Mouse (Mus musculus) forebrain, postnatal 0 days (tissue): ENCODE measurements around the gene Rab21. TPM values are rescaled to one million over a fixed set of nuclear protein-coding genes. Genes with fewer than 3 reads are reported as not detected.

Experiments
- ATAC-seq: fragments of 200-750 bp; cut with Nextera tagmentation; 2 replicates; pipeline ENCODE4 v1.8.0; 2017; ENCODE audit warnings: mild to moderate bottlenecking, moderate library complexity
- DNase-seq: peaks from one replicate; pipeline ENCODE4 v3.0.0-alpha.2; 2015
- H3K27ac ChIP-seq: fragments of 300-500 bp; sonication (generic); 2 replicates; pipeline ENCODE4 v1.5.1; 2014; ENCODE audit warnings: low read depth, mild to moderate bottlenecking, antibody characterized with exemption, low read length, moderate library complexity, mixed read lengths
- H3K27me3 ChIP-seq: fragments of 300-500 bp; sonication (generic); 2 replicates; pipeline ENCODE4 v1.6.1; 2014; ENCODE audit warnings: mild to moderate bottlenecking, low read length, mixed read lengths; ENCODE audit not compliant: insufficient read depth
- H3K36me3 ChIP-seq: fragments of 300-500 bp; sonication (generic); 2 replicates; pipeline ENCODE4 v1.6.1; 2014; ENCODE audit warnings: mild to moderate bottlenecking, moderate library complexity; ENCODE audit not compliant: insufficient read depth
- H3K4me1 ChIP-seq: fragments of 300-500 bp; sonication (generic); 2 replicates; pipeline ENCODE4 v1.6.1; 2014; ENCODE audit warnings: antibody characterized with exemption; ENCODE audit not compliant: insufficient read depth
- H3K4me2 ChIP-seq: fragments of 300-500 bp; sonication (generic); 2 replicates; pipeline ENCODE4 v1.6.1; 2014; ENCODE audit warnings: low read depth, mild to moderate bottlenecking, moderate library complexity
- H3K4me3 ChIP-seq: fragments of 300-500 bp; sonication (generic); 2 replicates; pipeline ENCODE4 v1.5.1; 2014; ENCODE audit warnings: low read depth, low read length, mixed read lengths
- H3K9ac ChIP-seq: fragments of 300-500 bp; sonication (generic); 2 replicates; pipeline ENCODE4 v1.6.1; 2014; ENCODE audit warnings: mild to moderate bottlenecking
- H3K9me3 ChIP-seq: fragments of 300-500 bp; sonication (generic); 2 replicates; pipeline ENCODE4 v1.6.1; 2016; ENCODE audit warnings: low read length
- CTCF ChIP-seq: sonication (generic); IDR thresholded peaks from 2 replicates; pipeline ENCODE4 v1.5.1; 2016; ENCODE audit warnings: antibody characterized with exemption, control low read depth, low read depth
- WGBS: fragments of 180-500 bp; shearing (Covaris S2); extraction: QIAGEN DNeasy Blood & Tissue Kit; methylation state at CpG from one replicate; pipeline ENCODE4 v1.1.7; 2014; 5-methylcytosine and 5-hydroxymethylcytosine counted together
- polyA plus RNA-seq: library from polyadenylated mRNA; unstranded; fragments of >200 nt; fragmentation: Nextera tagmentation; extraction: Ambion mirVana; gene quantifications from 2 replicates; pipeline ENCODE4 v1.2.1, GENCODE M21; 2015
- total RNA-seq: library from RNA; depleted of rRNA; stranded (reverse); fragments of >200 nt; gene quantifications from 2 replicates; pipeline ENCODE4 v1.2.3, GENCODE M21; 2014

Gene Rab21
- total and polyA plus RNA-seq, 2 experiments from 2014 or later = 14.8 to 34.7 TPM

DNA sequence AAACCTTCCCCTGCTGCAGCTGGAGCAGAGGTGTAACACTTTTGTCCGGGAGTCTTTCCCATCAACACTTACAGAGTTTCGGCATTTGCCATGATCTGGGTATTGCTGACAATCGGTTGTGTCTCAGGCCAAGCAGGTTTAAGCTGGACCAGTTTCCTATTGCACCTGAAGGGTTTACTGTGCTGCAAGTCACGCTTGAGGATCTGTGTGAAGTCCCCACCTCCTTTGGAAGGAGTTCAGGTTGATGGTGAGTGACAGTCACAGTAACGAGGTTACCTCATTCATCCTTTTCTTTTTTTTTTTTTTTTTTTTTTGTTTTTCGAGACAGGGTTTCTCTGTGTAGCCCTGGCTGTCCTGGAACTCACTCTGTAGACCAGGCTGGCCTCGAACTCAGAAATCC is 40.7 kb upstream of the Rab21 start:
- ATAC-seq (no peak), DNase-seq (no peak)
- TF ChIP-seq CTCF = no peak
- Histone ChIP-seq H3K27me3 (no peaks in the 10 kb centered on the region), H3K27ac (no peak overlapping the region), H3K36me3 (peaks cover 10% of the 10 kb centered on the region; the same call in 1 of the 2 replicates), H3K4me1 (peaks cover 6% of the 10 kb centered on the region), H3K4me3 (no peak overlapping the region), H3K9ac (no peak overlapping the region), H3K9me3 (no peaks in the 10 kb centered on the region), H3K4me2 (no peak overlapping the region)
- 86% methylated on average over 5 of the region's 7 CpGs for WGBS

DNA sequence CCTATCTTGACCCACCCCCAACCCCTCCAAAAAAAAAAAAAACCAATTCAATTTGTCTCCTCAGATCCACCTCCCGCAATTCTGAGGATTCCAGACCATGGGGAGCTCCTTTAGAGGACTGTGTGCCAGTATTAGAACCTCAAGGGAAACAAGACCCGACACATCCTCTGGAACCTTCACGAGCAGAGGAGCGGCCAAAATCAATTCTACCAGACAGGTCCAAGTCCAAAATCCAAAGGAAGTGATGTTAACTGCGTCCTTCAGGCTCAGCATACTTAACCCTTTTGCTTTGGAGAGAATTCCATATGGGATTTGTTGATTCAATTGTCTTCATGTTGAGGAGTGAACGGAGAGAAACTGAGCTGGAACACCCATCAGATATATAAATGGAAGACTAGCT is 39.6 kb upstream of the Rab21 start:
- H3K36me3 ChIP-seq = peaks cover 10% of the 10 kb centered on the region; the same call in 1 of the 2 replicates
- no peak for TF ChIP-seq CTCF
- WGBS = 88% methylated on average over 6 of the region's 6 CpGs
- no peak overlapping the region for H3K4me3 ChIP-seq
- no peak for DNase-seq
- no peaks in the 10 kb centered on the region for H3K27me3 ChIP-seq
- H3K4me1 ChIP-seq = no peaks in the 10 kb centered on the region
- no peak overlapping the region for H3K27ac ChIP-seq
- H3K9ac ChIP-seq = no peak overlapping the region
- no peak overlapping the region for H3K4me2 ChIP-seq
- no peak for ATAC-seq
- H3K9me3 ChIP-seq = no peaks in the 10 kb centered on the region

DNA sequence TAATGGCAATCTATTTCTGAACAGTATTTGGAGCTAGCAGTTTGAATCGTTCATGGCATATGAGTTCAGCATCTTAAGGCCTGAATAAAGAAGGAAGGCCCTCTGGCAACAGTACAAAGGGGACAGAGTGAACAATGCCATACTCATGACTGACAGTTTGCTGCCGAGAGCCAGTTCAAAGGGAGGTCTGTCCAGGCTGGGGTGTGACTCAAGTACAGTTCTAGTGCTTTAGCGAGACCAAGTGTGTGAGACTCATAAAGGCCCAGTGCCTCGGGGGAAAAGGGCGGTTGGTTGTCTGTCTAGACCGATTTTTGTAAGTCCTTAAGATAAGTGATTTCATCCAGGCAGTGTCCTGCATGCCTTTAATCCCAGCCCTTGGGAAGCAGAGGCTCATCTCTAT is 39.2 kb upstream of the Rab21 start:
- no peak overlapping the region for H3K4me2 ChIP-seq
- DNase-seq (no peak), ATAC-seq (no peak)
- H3K9ac ChIP-seq = no peak overlapping the region
- no peaks in the 10 kb centered on the region for H3K27me3 ChIP-seq
- no peaks in the 10 kb centered on the region for H3K9me3 ChIP-seq
- peaks cover 10% of the 10 kb centered on the region; the same call in 1 of the 2 replicates for H3K36me3 ChIP-seq
- H3K27ac ChIP-seq = no peak overlapping the region
- WGBS = 52% methylated on average over 6 of the region's 6 CpGs
- no peaks in the 10 kb centered on the region for H3K4me1 ChIP-seq
- TF ChIP-seq CTCF = no peak
- no peak overlapping the region for H3K4me3 ChIP-seq

DNA sequence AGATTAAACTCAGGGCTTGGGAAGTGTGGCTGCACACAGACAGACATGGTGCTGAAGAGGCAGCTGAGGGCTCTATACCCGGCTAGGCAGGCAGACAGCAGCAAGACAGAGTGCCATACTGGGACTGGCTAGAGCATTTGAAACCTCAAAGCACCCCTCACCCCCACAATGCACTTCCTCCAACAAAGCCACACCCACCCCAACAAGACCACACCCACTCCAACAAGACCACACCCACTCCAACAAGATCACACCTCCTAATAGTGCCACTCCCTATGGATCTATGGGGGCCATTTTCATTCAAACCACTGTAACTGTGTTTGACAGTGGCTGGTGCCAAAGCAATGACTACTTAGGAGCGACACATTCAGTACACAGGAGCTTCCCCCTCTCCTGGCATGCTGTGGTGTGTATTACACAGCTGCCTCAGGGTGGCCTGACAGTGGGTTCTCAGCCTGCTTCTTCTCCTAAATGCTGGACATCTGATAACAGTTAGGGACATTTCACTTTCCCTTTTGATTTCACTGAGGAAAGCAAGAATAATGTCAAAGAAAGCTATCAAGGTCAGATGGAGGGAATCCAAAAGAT is 35.5 kb upstream of the Rab21 start:
- Histone ChIP-seq H3K4me3 (no peak overlapping the region), H3K27me3 (no peaks in the 10 kb centered on the region), H3K9me3 (no peaks in the 10 kb centered on the region), H3K27ac (no peak overlapping the region), H3K4me2 (no peak overlapping the region), H3K36me3 (0 out of 2 replicates have a peak, but pooled peaks cover 6% of the 10 kb centered on the region), H3K4me1 (no peaks in the 10 kb centered on the region), H3K9ac (no peak overlapping the region)
- WGBS = 81% methylated on average over 2 of the region's 2 CpGs
- TF ChIP-seq CTCF = no peak
- ATAC-seq (no peak), DNase-seq (no peak)

DNA sequence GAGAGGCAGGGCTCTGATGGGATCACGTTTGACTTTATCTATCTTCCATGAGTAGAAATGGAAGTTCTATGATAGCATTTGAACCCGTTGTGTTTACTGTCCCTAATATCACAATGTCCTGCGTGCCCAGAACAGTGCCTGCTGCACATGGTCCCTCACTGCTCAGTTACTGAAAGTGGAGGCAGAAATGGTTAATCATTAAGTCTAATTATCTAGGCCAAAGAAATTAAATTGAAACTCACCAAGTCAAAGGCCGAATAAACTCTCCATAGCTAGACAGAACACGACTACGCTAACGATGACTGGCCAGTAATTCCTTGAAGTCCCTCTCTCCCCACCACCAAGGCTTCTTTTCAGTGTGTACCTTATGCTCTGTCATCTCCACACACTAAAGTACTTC is 34.1 kb upstream of the Rab21 start:
- H3K27ac ChIP-seq = no peak overlapping the region
- 76% methylated on average over 7 of the region's 7 CpGs for WGBS
- no peak for DNase-seq
- H3K9ac ChIP-seq = no peak overlapping the region
- ATAC-seq = no peak
- no peaks in the 10 kb centered on the region for H3K27me3 ChIP-seq
- H3K36me3 ChIP-seq = peaks cover 7% of the 10 kb centered on the region
- no peak for TF ChIP-seq CTCF
- H3K4me3 ChIP-seq = no peak overlapping the region
- no peaks in the 10 kb centered on the region for H3K4me1 ChIP-seq
- H3K9me3 ChIP-seq = no peaks in the 10 kb centered on the region
- H3K4me2 ChIP-seq = no peak overlapping the region

DNA sequence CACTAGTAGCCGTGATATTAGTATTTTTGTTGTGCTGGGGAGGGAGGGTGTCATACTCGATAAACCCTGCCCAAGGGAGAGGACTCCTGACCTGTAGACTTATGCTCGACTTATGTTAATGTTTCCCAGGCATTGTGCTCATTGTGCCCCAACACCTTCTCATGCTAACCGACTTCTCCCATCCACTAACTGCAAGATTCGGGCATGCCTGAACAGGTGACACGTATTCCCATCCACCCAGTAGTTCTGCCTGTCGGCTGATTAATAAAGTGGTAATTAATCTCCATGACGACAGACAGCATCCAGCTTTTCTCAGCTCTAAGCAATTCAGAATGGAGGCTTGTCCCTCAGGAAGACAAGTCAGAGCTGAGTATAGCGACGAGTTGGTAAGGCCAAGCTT is 33.6 kb upstream of the Rab21 start:
- Histone ChIP-seq H3K4me1 (no peaks in the 10 kb centered on the region), H3K9ac (no peak overlapping the region), H3K36me3 (peaks cover 8% of the 10 kb centered on the region), H3K27ac (peak overlapping the region; percentile 57), H3K4me3 (no peak overlapping the region), H3K27me3 (no peaks in the 10 kb centered on the region), H3K4me2 (no peak overlapping the region), H3K9me3 (no peaks in the 10 kb centered on the region)
- WGBS = 49% methylated on average over 10 of the region's 10 CpGs
- ATAC-seq (peak; percentile 95), DNase-seq (peak; percentile 29)
- no peak for TF ChIP-seq CTCF

DNA sequence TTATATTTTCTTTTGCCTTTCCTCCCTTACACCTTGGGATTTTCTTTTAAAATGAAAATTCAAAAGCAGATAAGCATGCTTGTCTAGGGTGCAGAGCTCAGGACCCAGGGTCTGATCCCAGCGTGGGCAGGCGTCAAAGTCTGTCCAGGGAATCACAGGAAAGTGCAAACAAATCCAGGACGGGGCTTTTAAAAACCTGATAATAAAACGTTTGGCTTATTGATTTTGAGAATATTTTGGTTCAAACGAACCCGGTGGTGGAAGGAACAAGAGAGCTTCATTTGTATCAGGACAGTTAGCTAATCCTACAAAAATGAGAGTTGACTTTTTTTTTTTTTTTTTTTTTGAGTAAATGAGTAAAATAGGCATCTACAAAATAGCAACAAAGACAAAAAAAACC is 32.7 kb upstream of the Rab21 start:
- Histone ChIP-seq H3K27ac (no peak overlapping the region), H3K9me3 (no peaks in the 10 kb centered on the region), H3K4me2 (no peak overlapping the region), H3K9ac (no peak overlapping the region), H3K4me1 (no peaks in the 10 kb centered on the region), H3K4me3 (no peak overlapping the region), H3K27me3 (no peaks in the 10 kb centered on the region), H3K36me3 (peaks cover 16% of the 10 kb centered on the region)
- no peak for ATAC-seq
- DNase-seq = no peak
- TF ChIP-seq CTCF = no peak
- WGBS = 86% methylated on average over 6 of the region's 6 CpGs
